Mouse (Mus musculus): ENCODE data around the gene Cyth1.

- TF ChIP-seq CTCF (IDR thresholded peaks at IDR 0.05; ENCODE audit: low read depth) (no peak), EP300 (optimal IDR thresholded peaks at IDR 0.05) (no peak)
These were observed 114.6 kb downstream of the Cyth1 start for GRCm38 (mm10) chr11:118133752-118134169.
